Mouse (Mus musculus): ENCODE data around the gene Caps2. TPM values are rescaled to one million over a fixed set of nuclear protein-coding genes. Genes with fewer than 3 reads are reported as not detected.
"Not testable (repeated sequence)": the region's sequence is repeated elsewhere in the genome, so short reads cannot be mapped to it uniquely, and the experiment has no call there.

The Caps2 gene
- total RNA-seq (2021), result not detected in 2 replicates
- long read RNA-seq, result 0 reads

DNA sequence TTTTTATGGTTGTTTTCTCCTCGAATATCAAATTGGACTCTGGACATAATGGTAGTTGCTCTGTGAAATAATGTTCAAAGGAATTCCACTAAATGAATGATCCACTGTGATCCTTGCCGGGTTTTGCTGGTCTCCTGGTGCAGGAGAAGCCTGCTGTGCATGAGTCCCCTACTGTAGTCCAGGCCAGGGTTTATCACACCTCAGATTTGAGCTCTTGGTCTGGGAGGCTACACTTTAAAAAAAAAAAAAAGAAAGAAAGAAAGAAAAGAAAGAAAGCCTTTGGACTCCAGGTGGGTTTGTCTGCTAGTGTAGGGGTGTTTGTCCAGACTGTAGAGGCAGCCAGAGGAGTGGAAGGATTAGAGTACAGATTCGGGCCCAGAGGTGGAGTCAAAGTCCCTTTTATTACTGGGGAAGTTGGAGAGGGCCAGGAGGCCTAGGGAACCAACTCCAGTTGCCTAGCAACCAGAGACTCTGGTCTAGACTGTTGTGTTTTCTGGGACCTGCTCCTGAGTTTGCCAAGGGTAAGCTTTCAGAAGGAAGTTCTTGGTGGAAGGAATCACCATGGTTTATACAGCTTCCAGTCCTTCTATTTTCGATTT is at the start of gene Caps2:
TSS of gene Caps2 (plus strand) at position 454 of the 599 bp plus-strand sequence.
- no peak for DNase-seq

DNA sequence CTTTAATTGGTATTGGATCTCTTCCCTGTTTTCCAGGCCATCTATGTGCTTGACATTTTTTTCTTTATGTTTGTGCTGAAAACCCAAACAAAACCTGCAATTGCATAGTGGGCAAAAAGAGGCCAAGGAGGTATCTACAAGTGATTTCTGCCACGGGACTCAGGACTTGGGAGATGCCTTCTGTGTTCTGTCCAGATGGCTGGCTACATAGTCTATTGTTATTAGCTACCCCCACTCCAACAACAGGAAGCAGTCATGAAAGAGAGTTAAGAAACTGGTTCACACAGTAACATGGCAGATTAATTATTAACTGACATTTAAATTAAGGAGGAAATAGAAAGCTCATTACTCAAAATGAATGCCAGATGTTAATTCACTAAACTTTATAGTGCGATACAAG is 38.3 kb upstream of the Caps2 start:
- not testable (repeated sequence) for DNase-seq

DNA sequence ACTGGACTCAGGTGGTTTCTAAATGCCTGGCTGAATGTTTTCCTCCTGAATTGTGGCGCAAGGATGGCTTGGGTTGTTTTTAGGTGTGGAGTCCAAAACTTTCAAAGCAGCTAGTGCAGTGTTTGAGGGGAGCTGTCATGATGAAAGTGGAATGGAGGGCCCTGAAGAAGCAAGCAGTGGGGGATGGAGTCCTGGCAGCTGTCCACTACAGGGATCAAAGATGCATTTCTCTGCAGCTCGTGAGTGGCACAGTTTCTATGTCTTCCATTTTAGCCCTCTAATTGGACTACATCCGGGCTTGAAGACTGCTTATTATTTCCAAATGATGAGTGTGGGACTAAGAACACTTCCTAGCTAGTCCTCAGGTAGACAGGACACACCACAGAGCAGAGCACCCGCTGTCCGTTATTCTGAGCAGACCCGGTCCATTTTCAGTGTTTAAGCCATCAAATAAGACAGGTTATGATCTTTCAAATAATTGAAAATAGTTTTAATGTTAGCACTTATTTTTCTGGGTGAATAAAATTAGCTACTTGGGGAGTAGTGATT is 35.7 kb upstream of the Caps2 start:
- not testable (repeated sequence) for DNase-seq

DNA sequence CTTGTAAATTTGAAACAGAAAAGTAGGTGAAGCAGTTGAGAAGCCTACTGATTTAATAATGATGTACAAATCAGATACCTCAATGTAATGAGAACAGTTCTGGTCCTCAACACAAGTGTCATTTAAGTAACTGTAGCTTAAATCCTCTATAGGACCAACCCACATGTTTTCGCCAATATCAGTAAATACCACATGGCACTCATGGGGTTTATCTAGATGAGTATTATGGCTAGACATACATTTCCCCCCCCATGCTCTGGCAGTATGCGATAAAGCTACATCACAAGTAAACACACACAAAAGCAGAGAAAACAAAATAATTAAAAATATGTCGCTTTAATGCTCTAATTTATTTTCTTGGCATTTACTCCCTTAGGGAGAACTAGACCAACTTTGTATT is 31.2 kb upstream of the Caps2 start:
- DNase-seq, result no peak

DNA sequence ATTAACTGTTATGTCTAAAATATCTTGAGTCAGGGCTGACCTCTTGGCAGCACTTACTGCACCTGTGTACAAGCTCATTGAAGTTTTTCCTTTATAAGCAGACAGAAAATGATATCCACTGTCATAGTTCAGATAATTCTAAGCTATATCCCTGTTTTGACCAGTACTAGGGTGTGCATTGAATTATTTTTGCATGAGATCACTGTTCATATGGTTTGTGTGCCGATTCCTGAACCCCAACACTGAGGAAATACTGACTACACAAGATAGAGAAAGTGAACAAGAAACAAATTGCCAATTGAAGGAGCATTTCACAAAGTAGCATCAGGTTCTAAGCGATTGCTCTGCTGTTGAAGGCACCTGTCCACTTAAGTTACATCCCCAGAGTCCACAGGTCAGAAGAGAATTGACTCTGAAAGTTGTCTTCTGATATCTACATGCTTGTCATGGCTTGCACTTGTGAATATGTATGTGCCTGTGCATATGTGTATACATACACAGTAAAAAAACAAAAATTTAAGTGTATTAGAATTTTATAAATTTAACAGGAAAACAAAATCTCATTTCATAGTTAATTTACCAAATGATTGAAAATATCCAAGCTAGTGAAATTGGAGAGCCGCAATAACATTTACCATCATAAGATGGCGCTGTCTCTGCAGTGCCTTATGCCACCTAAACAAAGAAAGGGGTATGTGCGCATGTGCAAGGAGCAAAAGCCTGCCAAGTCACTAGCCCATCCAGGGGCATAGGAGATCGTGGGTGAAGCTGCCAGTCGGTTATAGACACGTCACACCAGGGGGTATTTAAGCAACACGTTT is 25.2 kb upstream of the Caps2 start:
- DNase-seq, result no peak

DNA sequence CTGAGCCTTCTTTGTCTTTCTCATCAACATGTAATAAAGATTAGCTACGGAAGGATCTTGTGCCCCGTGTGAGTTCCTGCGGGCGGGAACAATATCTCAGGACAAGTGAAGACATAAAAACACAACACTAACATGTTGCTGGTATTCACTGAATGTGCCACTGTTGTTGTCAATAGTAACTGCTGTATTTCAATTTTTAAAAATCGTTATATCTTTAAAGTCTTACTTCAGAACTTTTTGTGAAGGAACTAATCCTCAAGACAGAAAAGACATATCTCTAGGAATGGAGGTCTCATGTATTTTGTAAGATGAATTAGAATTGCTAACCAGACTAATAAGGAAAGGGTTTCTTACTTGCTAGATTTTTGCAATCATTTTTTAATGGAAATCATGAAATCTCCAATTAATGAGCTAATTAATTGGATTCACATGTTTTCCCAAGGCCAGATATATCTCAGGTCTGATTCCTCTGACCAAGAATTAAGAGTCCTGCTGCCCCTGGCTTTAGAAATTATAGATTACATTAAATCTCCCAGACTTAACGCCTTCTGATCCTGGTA is 24.5 kb upstream of the Caps2 start:
- no peak for DNase-seq

DNA sequence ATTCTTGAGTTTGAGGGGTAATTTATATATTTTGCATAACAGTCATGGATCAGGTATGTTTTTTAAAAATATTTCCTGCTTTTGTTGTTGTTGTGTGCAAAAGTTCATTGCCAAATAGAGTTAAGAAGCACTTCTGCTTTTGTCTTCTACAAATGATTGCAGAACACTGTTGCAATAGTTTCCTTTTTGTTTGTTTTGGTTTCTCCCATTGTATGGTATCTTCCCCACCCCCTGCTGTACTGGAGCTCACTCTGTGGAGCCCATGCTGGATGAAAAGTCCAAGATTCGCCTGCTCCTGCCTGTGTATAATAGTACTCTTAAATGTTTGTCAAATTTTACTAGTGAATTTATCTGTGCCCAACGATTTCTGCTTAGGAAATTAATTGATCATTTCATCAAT is 23.6 kb upstream of the Caps2 start:
- no peak for DNase-seq

DNA sequence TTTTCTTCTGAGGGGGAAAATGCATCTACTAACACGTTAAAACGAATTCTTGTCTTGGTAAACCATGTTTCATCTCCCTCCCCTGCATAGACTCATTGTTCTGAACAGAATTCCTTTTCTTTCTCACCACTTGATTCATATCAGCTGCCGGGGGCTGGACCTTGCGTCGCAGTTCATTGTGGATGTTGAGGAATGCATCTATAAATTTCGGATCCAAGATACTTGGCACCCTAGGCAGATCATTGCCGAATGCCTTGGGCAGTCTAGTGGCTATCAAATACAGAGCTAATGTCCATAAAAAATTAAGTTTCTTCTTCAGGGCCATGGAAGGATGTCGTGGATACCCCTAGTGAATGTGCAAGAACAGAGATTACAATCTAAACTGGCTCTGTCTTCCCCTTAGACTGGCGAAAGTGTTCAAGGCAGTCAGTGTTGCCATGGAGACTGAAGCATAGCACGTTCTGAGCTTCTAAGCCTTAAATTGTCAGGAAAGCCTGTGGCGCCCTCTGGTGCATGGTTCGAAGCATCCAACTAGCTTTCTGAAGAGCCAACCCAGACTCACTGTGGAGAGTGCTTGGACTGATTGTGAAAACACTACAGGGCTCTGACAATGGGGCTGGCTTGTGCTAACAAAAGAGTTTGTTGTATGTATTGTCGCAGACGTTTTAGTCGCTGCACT is 3.4 kb upstream of the Caps2 start, which contains the start of gene Glipr1l3:
TSS of gene Glipr1l3 (minus strand) at position 446 of the 679 bp plus-strand sequence.
- peak; percentile 75 for DNase-seq

DNA sequence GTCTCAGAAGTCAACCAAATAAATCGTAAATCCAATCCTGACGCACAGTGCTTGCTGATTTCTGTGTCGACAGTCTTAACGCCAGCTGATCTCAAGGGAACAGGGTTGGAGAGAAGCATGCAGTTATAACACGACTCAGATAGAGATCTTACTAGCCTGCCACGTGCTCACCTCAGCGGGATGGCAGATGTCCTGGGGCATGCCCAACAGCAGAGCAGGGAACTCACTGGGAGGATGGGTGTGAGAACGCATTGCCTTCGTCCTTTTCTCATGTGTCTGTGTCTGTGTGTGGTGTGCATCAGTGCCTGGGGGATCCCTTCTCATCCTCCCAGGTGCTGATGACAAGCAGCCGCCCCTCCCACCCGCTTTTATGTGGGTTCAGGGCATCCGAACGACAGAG is 13.6 kb downstream of the Caps2 start:
- DNase-seq, result not testable (repeated sequence)

DNA sequence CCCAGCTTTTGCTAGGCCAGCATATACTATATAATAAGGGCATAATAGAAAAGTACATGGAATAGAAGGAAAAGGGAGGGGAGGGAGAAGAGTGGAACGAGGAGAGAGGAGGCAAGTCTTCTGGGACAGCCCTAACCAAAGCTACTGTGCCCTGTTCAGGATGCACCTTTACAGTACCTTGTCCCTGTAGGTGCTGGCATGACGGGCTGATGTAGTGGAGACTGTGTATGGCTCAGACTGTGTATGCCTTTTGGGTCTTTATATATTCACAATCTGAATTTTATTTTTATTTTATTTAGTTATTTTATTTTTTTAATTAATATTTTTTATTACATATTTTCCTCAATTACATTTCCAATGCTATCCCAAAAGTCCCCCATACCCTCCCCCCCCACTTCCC is 30.5 kb downstream of the Caps2 start:
- DNase-seq, result not testable (repeated sequence)

DNA sequence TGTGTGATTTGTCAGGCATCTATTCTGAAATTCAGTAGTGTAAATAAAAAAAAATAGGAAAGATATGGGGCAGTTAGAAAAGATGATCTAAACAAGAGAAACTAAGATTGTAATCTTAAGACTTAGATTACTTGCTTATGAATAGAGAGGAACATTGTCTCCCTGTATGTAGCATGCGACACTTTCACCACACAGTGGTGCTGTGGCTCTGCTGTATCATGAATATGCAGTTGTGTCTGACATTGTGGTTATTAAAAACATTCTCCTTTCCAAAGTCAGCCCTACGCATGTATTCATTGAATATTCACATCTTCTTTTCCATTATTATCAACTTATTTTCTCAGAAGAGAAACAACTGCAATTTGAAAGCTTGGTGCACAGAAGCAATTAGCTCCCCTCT is 40.0 kb downstream of the Caps2 start:
- DNase-seq, result peak; percentile 3

DNA sequence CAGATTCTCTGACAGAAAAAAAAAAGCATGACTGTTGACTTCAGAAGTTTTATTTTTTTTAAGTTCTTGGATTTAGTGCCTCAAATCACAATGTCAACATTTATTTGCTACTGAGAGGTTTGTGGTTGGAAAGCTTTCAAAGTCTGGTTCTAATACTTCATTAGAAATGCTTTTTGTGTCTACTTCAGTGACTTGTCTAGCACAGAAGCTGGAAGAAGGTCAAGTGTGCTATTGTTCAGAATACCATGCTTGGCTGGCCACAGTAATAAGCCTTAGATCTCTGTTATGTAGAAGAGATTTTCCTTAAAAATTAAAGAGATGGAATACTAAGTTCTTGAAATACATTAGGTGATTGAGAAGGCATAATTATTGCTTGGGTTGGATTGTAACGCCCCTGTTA is 63.7 kb downstream of the Caps2 start:
- no peak for DNase-seq

DNA sequence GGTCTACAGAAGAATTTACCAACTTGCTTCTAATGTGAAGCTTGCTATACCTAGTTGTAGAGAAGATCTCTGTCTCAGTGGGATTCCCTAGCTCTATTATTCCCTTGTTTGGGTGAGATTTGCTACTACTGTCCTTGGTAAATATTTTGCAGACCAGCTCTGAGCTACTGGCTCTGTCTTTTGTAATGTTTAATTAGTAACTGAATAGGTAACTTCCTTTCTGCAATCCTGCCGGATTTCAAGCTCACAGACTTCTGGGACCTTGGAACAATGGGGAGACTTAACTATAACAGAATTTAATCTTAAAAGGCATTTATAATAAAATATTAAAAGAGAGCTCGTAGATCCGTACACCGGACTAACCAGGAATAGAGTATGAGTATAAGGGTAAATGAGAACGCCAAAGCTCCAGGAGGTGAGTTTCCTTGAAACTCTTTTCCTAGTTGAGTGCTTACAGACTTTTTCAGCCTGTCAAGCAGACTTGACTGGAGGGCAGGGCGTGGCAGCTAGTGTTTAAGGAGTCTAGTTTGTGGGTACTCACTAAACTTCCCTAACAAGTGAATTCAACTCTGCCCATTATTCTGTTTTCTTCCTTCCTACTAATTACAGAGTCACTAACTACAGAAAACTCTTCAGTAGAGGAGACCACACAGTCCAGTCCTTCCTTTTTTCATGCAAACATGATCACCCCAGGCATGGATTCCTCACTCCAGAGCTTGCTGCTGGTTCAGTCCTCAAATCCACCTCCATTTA is 65.8 kb downstream of the Caps2 start:
- not testable (repeated sequence) for DNase-seq

DNA sequence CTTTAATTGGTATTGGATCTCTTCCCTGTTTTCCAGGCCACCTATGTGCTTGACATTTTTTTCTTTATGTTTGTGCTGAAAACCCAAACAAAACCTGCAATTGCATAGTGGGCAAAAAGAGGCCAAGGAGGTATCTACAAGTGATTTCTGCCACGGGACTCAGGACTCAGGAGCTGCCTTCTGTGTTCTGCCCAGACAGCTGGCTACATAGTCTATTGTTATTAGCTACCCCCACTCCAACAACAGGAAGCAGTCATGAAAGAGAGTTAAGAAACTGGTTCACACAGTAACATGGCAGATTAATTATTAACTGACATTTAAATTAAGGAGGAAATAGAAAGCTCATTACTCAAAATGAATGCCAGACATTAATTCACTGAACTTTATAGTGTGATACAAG is 69.3 kb downstream of the Caps2 start:
- not testable (repeated sequence) for DNase-seq

DNA sequence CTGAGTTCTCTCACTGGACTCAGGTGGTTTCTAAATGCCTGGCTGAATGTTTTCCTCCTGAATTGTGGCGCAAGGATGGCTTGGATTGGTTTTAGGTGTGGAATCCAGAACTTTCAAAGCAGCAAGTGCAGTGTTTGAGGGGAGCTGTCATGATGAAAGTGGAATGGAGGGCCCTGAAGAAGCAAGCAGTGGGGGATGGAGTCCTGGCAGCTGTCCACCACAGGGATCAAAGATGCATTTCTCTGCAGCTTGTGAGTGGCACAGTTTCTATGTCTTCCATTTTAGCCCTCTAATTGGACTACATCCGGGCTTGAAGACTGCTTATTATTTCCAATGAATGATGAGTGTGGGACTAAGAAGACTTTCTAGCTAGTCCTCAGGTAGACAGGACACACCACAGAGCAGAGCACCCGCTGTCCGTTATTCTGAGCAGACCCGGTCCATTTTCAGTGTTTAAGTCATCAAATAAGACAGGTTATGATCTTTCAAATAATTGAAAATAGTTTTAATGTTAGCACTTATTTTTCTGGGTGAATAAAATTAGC is 72.0 kb downstream of the Caps2 start:
- DNase-seq, result not testable (repeated sequence)

DNA sequence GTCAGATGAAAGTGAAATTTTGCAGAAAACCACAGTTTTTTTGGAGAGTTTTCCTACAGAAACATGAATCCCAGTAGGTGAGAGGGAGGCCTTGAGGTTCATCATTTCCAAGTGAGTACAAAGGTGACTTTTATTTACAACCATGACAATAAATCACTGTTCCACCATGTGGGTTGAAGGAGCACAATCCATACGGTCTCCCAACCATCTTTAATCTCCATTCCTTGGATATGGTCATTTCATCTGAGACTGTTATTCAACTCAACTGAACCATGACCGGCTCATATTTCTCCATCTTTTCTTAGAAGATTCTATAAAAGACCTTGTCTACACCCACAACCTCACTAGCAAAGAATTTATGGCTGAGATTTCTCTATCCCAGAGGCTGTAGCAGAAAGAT is 84.9 kb downstream of the Caps2 start:
- DNase-seq, result no peak

DNA sequence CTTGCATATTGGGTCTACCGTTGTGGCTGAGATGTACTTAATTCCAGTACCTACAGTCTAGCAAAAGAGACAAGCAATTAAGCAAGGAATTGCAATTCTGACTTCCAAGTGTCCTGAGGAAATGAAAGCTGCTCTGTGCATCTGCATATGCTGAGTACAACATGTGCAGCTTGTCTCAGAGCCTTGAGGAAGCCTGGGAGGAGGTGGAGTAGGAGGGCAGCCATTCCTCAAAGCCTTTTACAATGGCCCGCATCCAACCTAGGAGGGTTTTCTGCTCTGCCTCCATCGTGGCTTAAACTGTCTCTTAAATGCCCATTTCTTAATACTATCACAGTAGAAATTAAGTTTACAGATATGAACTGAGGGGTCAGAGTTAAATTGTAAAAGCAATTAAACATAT is 100.0 kb downstream of the Caps2 start:
- DNase-seq, result no peak
